Mouse (Mus musculus) ES-Bruce4 (cell line): ENCODE data around the gene Akap2. TPM values are rescaled to one million over a fixed set of nuclear protein-coding genes. Genes with fewer than 3 reads are reported as not detected.
"Not testable (repeated sequence)": the region's sequence is repeated elsewhere in the genome, so short reads cannot be mapped to it uniquely, and the experiment has no call there.

Source experiments
- H3K27ac ChIP-seq: 2 replicates; pipeline ENCODE4 v1.5.1; 2012; ENCODE audit warnings: low read length, inconsistent platforms; ENCODE audit not compliant: insufficient read depth
- H3K27me3 ChIP-seq: 2 replicates; pipeline ENCODE4 v1.6.1; 2012; ENCODE audit warnings: mild to moderate bottlenecking, low read length, inconsistent platforms; ENCODE audit not compliant: control insufficient read depth, poor library complexity, insufficient read depth, severe bottlenecking
- H3K36me3 ChIP-seq: 2 replicates; pipeline ENCODE4 v1.6.1; 2012; ENCODE audit warnings: inconsistent platforms, mild to moderate bottlenecking, low read length, moderate library complexity; ENCODE audit not compliant: control insufficient read depth, poor library complexity, insufficient read depth, severe bottlenecking
- H3K4me1 ChIP-seq: one replicate; pipeline ENCODE4 v1.8.1; 2011; ENCODE audit warnings: low read length; ENCODE audit not compliant: control insufficient read depth, insufficient read depth
- H3K4me3 ChIP-seq: 2 replicates; pipeline ENCODE4 v1.5.1; 2011; ENCODE audit warnings: low read depth, mild to moderate bottlenecking, low read length
- H3K9ac ChIP-seq: 2 replicates; pipeline ENCODE4 v1.6.1; 2012; ENCODE audit warnings: low read depth, mild to moderate bottlenecking, inconsistent platforms; ENCODE audit not compliant: poor library complexity, severe bottlenecking
- H3K9me3 ChIP-seq: replicated peaks from 2 replicates; pipeline ENCODE4 v1.6.1; 2012; ENCODE audit warnings: mild to moderate bottlenecking, low read length, inconsistent platforms; ENCODE audit not compliant: control insufficient read depth, poor library complexity, insufficient read depth, severe bottlenecking
- CTCF ChIP-seq: IDR thresholded peaks from one replicate; pipeline ENCODE4 v1.8.1; 2011; ENCODE audit warnings: low read depth, low read length
- EP300 ChIP-seq: IDR thresholded peaks from 2 replicates; pipeline ENCODE4 v1.6.1; 2011; ENCODE audit warnings: low read depth, low read length; ENCODE audit not compliant: insufficient read depth
- POLR2A ChIP-seq: IDR thresholded peaks from one replicate; pipeline ENCODE4 v1.8.1; 2011; ENCODE audit warnings: low read length; ENCODE audit not compliant: insufficient read depth
- polyA plus RNA-seq: library from polyadenylated mRNA; stranded (reverse); fragments of >200 nt; gene quantifications from 2 replicates; pipeline ENCODE4 v1.2.4, GENCODE M21; 2011; ENCODE audit warnings: low read depth; ENCODE audit not compliant: missing spikeins, insufficient read depth, insufficient read length

Akap2 gene
- polyA plus RNA-seq, 1 experiment = 96.5 TPM

DNA sequence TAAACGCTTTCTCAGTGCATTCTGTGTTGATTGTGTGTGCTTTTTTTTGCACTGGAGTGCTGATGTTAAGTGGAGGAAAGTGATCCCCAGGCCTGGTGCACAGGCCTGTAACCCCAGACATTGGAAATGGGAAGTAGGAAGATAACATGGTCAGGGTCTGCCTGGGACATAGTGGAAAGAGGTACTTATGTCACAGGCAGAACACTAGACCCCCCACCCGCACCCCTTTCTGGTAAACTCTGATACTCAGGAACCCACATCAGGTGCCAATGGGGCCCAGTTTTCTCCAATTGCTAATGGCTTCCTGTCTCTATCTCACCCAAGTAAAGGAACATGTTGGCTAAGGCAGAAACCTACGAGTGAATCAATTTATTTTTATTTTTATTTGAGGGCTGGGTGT is 167.1 kb downstream of the Akap2 start:
- H3K9ac ChIP-seq = no peak overlapping the region
- H3K9me3 ChIP-seq = no peaks in the 10 kb centered on the region
- no peak overlapping the region for H3K4me3 ChIP-seq
- no peaks in the 10 kb centered on the region for H3K4me1 ChIP-seq
- no peak for TF ChIP-seq EP300
- no peak for TF ChIP-seq POLR2A
- TF ChIP-seq CTCF = no peak
- no peaks in the 10 kb centered on the region for H3K27me3 ChIP-seq
- no peak overlapping the region for H3K27ac ChIP-seq
- no peaks in the 10 kb centered on the region for H3K36me3 ChIP-seq

DNA sequence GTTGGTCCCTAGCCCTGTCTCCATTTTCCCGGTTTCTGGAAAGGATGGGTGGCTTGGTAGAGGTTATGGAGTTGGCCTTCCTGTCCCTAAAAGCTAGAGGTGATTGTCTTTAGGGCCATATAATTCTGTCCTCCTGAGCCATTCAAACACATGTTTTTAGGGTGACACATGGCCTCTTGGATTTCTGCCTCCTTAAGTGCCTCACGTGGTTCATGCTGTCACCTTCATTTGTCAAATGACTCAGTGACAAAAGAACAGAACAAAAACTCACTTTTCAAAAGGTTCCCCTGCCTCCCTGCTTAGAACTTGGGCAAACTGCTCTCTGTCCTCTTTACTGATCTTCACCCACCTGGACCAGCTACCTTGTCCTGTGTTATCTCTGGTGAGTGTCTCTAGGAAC is 167.7 kb downstream of the Akap2 start:
- no peaks in the 10 kb centered on the region for H3K9me3 ChIP-seq
- no peak overlapping the region for H3K4me3 ChIP-seq
- no peak for TF ChIP-seq POLR2A
- TF ChIP-seq CTCF = no peak
- TF ChIP-seq EP300 = no peak
- H3K36me3 ChIP-seq = no peaks in the 10 kb centered on the region
- H3K27me3 ChIP-seq = no peaks in the 10 kb centered on the region
- H3K4me1 ChIP-seq = no peaks in the 10 kb centered on the region
- H3K9ac ChIP-seq = no peak overlapping the region
- no peak overlapping the region for H3K27ac ChIP-seq

DNA sequence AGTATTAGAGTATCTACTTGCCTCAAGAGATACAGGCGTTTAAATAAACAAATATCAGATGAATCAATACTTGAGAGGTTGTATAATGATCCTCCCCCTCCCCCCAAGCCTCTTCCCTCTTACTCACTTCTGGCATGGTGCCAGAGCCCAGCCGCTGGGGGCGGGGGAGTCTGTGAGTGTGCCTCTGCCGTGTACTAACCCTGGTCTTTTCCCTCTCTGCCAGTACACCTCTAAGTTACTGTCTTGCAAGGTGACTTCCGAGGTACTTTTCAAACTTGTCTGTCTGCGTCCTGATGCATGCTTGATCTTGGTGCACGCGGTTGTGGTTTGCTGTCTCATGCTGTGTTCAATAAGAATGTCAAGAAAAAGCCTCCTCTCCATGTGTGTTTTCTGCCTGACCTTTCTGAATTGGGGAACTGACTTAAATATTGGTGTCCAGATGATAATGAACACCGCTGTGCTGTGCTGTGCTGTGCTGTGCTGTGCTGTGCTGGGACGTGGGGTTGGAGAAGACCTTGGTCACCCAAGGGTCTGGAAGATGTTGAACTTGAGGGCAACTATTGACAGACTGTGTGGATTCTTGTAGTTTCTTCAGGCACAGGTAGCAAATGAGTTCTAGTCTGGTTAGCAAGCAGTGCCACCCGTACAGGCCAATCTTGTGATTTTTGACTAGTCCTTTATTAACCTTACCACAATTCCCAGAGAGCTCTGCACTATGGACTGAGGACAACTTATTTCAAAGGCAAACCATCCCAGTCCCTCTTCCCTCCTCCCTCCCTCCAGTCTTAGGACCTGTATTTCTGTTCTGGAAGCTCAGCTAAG is 168.8 kb downstream of the Akap2 start:
- Histone ChIP-seq H3K4me3 (no peak overlapping the region), H3K4me1 (no peaks in the 10 kb centered on the region), H3K36me3 (no peaks in the 10 kb centered on the region), H3K27ac (no peak overlapping the region), H3K9me3 (no peaks in the 10 kb centered on the region), H3K27me3 (no peaks in the 10 kb centered on the region), H3K9ac (no peak overlapping the region)
- TF ChIP-seq POLR2A = no peak
- TF ChIP-seq EP300 = no peak
- no peak for TF ChIP-seq CTCF

DNA sequence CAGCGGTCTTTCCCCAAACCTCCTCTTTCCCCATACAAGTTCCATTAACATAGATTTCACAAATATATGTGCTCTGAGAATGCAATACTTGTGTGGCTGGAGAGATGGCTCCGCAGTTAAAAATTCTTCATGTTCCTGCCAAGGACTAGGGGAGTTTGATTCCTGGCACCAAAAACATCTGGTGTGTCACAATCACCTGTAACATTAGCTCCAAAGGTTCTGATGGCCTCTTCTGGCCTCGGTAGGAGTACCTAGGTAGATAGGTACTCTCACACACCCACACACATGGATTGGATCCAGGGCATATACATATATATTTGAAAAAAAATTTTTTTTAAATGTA is 169.4 kb downstream of the Akap2 start:
- H3K4me1 ChIP-seq = no peaks in the 10 kb centered on the region
- no peak overlapping the region for H3K27ac ChIP-seq
- H3K9me3 ChIP-seq = no peaks in the 10 kb centered on the region
- H3K36me3 ChIP-seq = no peaks in the 10 kb centered on the region
- no peak overlapping the region for H3K9ac ChIP-seq
- TF ChIP-seq POLR2A (no peak), EP300 (no peak), CTCF (no peak)
- no peaks in the 10 kb centered on the region for H3K27me3 ChIP-seq
- no peak overlapping the region for H3K4me3 ChIP-seq

DNA sequence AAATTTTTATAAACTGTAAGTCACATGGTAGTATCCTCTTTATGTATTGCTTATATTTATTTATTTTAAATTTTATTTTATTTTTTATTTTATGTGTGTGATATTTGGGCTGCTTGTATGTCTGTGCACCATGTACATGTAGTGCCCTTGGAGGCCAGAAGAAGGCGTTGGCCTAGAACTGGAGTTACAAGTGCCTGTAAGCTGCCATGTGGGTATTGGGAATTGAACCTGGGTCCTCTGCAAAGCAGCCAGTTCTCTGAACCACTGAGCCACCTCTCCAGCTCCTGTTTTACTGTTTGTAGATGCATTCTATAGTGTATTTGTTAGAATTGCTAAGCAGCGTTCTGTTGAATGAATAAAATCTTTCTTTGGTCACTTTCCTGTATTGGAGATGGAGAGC is 170.8 kb downstream of the Akap2 start:
- no peak for TF ChIP-seq CTCF

DNA sequence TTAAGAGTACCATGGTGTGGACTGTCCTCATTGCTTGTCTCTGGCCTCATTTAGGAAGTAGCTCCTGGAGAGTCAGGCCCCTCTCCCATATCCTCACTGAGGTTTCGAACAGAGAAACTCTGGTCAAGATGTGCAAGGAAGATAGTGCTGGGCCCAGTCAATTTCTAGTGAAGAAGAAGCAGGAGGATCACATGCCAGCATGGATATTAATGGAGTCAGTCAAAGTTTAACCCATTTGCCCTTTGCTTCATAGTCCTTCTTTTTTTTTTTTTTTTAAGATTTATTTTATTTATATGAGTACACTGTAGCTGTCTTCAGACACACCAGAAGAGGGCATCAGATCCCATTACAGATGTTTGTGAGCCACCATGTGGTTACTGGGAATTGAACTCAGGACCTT is 171.5 kb downstream of the Akap2 start:
- not testable (repeated sequence) for H3K36me3 ChIP-seq, H3K4me1 ChIP-seq, H3K9me3 ChIP-seq, H3K9ac ChIP-seq, H3K27me3 ChIP-seq, H3K27ac ChIP-seq, H3K4me3 ChIP-seq

More for the DNA sequence above, 170.8 kb downstream of the Akap2 start:
- Histone ChIP-seq H3K27me3 (no peaks in the 10 kb centered on the region), H3K4me3 (no peak overlapping the region), H3K9me3 (no peaks in the 10 kb centered on the region), H3K36me3 (peaks cover 2% of the 10 kb centered on the region; the same call in 1 of the 2 replicates), H3K4me1 (no peaks in the 10 kb centered on the region), H3K9ac (no peak overlapping the region), H3K27ac (no peak overlapping the region)
